Mouse (Mus musculus): ENCODE data around the gene Hddc3. TPM values are rescaled to one million over a fixed set of nuclear protein-coding genes. Genes with fewer than 3 reads are reported as not detected.

The Hddc3 gene
- polyA plus RNA-seq, 1 experiment: 83.3 TPM

DNA sequence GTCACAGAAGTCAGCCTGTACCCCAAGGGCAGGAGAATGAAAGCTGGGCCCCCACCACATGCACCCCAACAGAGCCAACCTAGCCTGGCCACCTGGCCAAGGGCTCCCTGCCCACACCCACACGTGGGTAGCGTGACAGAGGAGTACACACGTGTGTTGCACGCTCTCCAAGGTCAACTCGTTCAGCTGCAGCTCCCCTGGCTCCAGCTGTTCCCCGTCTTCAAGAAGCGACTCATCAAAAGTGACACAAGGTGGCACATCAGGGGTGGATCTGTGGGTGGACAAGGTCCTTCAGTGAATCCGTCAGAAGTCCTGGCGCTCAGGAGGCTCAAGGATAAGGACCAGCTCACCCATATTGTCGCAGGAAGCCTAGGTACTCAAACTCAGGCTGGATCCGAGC, 40.0 kb downstream of the Hddc3 start:
- H3K36me3 ChIP-seq (ENCODE audit: control insufficient read depth, insufficient read depth): no peaks in the 10 kb centered on the region
- H3K4me2 ChIP-seq (ENCODE audit: low read depth): no peak overlapping the region
- H3K27me3 ChIP-seq (ENCODE audit: control insufficient read depth, insufficient read depth, insufficient read length): no peaks in the 10 kb centered on the region
- no peak overlapping the region for H3ac ChIP-seq (ENCODE audit: control insufficient read depth, insufficient read length)
- H3K4me3 ChIP-seq: no peak overlapping the region
- TF ChIP-seq POLR2A (IDR thresholded peaks at IDR 0.05; ENCODE audit: insufficient read length, low read depth) (no peak), E2F4 (IDR thresholded peaks at IDR 0.05; ENCODE audit: insufficient read depth) (no peak), REST (IDR thresholded peaks at IDR 0.05; ENCODE audit: insufficient read depth, insufficient read length) (no peak), TCF3 (IDR thresholded peaks at IDR 0.05; ENCODE audit: insufficient read length, low read depth) (no peak), POLR2AphosphoS2 (IDR thresholded peaks at IDR 0.05; ENCODE audit: insufficient read length, low read depth) (no peak), MYOD1 (IDR thresholded peaks at IDR 0.05; ENCODE audit: control insufficient read depth in 1 of 3, insufficient read length in 2 of 3, low read depth in 2 of 3) (no peak), TCF12 (IDR thresholded peaks at IDR 0.05; ENCODE audit: insufficient read depth, poor library complexity, severe bottlenecking) (no peak), CEBPB (IDR thresholded peaks at IDR 0.05; ENCODE audit: insufficient read depth, poor library complexity, severe bottlenecking) (no peak), USF1 (IDR thresholded peaks at IDR 0.05; ENCODE audit: low read depth) (no peak), SRF (IDR thresholded peaks at IDR 0.05; ENCODE audit: control insufficient read depth, insufficient read length, low read depth) (no peak), MAX (IDR thresholded peaks at IDR 0.05; ENCODE audit: low read depth) (no peak), MYOG (IDR thresholded peaks at IDR 0.05; ENCODE audit: control insufficient read depth in 1 of 3, insufficient read depth in 1 of 3, insufficient read length in 2 of 3, low read depth in 2 of 3) (no peak)
- no peaks in the 10 kb centered on the region for H3K79me2 ChIP-seq (ENCODE audit: control insufficient read depth, insufficient read depth)

DNA sequence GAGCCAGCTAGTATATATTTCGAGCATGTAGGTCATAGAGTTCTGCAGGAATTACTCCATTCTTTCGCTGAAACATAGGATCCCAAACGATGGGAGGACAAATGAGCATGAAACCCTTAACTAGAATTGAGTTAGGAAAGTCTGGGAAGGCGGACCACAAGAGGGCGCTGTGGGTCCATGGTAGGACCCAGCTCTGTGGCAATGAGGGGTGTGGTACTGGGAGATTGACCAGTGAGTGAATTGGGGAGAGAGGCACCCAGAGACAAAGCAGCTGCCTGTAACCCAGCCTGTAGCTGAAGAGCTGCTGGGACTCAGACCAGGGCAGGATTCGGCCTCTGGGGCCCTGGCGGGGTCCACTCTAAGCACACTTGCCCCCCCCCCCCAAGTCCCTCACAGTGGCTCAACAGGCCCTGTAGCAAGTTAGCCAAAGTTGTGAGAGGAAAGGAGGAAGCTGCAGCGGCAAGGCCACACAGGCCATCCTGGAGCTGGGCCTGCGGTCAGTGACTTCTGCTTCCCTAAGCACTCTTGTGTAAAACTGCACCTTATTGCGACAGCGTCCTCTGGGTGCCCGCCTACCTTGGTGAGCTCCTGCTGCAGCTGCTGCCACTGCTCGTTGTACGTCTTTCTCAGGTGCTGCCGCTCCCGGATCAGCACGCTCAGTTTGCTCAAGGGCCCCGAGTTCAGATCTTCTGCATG, 43.5 kb downstream of the Hddc3 start:
- TF ChIP-seq CEBPB (IDR thresholded peaks at IDR 0.05; ENCODE audit: insufficient read depth, poor library complexity, severe bottlenecking): no peak
- no peak for TF ChIP-seq POLR2AphosphoS2 (IDR thresholded peaks at IDR 0.05; ENCODE audit: insufficient read length, low read depth)
- no peak for TF ChIP-seq USF1 (IDR thresholded peaks at IDR 0.05; ENCODE audit: low read depth)
- TF ChIP-seq TCF12 (IDR thresholded peaks at IDR 0.05; ENCODE audit: insufficient read depth, poor library complexity, severe bottlenecking): no peak
- Histone ChIP-seq H3ac (ENCODE audit: control insufficient read depth, insufficient read length) (no peak overlapping the region), H3K4me3 (no peak overlapping the region), H3K79me2 (ENCODE audit: control insufficient read depth, insufficient read depth) (no peaks in the 10 kb centered on the region), H3K4me2 (ENCODE audit: low read depth) (no peak overlapping the region), H3K36me3 (ENCODE audit: control insufficient read depth, insufficient read depth) (no peaks in the 10 kb centered on the region), H3K27me3 (ENCODE audit: control insufficient read depth, insufficient read depth, insufficient read length) (no peaks in the 10 kb centered on the region)

DNA sequence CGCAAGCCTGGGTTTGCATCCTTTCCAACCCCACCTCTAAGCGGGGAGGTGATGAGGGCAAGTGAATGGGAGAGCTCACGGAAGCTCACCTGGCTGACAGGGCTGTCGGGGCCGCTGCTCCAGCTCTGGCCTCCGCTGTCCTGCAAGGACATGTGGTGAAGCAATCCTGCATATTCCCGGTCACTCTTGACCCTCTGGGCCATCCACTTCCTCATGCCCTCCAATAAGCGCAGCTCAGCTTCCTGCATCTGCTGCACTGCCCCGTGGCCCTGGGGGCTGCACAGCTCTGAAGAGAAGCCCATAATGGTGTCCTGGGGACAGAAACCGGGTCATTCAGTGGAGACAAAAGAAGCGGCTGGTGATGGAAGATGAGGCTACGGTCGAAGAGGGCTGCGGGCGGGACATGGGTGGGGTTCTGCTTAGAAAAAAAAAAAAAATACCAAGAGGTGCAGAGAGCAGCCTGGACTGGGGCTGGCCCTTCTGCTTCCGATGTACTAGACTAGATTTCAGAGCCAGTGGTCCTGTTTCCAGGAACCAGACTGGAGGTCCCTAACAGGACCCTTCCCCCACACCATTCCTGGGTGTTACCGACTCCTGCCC, 44.2 kb downstream of the Hddc3 start:
- no peak overlapping the region for H3ac ChIP-seq (ENCODE audit: control insufficient read depth, insufficient read length)
- no peak overlapping the region for H3K4me2 ChIP-seq (ENCODE audit: low read depth)
- TF ChIP-seq MYOD1 (IDR thresholded peaks at IDR 0.05; ENCODE audit: control insufficient read depth in 1 of 3, insufficient read length in 2 of 3, low read depth in 2 of 3) (no peak), SRF (IDR thresholded peaks at IDR 0.05; ENCODE audit: control insufficient read depth, insufficient read length, low read depth) (no peak), E2F4 (IDR thresholded peaks at IDR 0.05; ENCODE audit: insufficient read depth) (no peak), MAX (IDR thresholded peaks at IDR 0.05; ENCODE audit: low read depth) (no peak), REST (IDR thresholded peaks at IDR 0.05; ENCODE audit: insufficient read depth, insufficient read length) (no peak), CEBPB (IDR thresholded peaks at IDR 0.05; ENCODE audit: insufficient read depth, poor library complexity, severe bottlenecking) (no peak), TCF12 (IDR thresholded peaks at IDR 0.05; ENCODE audit: insufficient read depth, poor library complexity, severe bottlenecking) (no peak), TCF3 (IDR thresholded peaks at IDR 0.05; ENCODE audit: insufficient read length, low read depth) (no peak), POLR2AphosphoS2 (IDR thresholded peaks at IDR 0.05; ENCODE audit: insufficient read length, low read depth) (no peak), MYOG (IDR thresholded peaks at IDR 0.05; ENCODE audit: control insufficient read depth in 1 of 3, insufficient read depth in 1 of 3, insufficient read length in 2 of 3, low read depth in 2 of 3) (no peak)
- no peaks in the 10 kb centered on the region for H3K27me3 ChIP-seq (ENCODE audit: control insufficient read depth, insufficient read depth, insufficient read length)
- H3K79me2 ChIP-seq (ENCODE audit: control insufficient read depth, insufficient read depth): no peaks in the 10 kb centered on the region
- no peaks in the 10 kb centered on the region for H3K36me3 ChIP-seq (ENCODE audit: control insufficient read depth, insufficient read depth)
- H3K4me3 ChIP-seq: no peak overlapping the region

DNA sequence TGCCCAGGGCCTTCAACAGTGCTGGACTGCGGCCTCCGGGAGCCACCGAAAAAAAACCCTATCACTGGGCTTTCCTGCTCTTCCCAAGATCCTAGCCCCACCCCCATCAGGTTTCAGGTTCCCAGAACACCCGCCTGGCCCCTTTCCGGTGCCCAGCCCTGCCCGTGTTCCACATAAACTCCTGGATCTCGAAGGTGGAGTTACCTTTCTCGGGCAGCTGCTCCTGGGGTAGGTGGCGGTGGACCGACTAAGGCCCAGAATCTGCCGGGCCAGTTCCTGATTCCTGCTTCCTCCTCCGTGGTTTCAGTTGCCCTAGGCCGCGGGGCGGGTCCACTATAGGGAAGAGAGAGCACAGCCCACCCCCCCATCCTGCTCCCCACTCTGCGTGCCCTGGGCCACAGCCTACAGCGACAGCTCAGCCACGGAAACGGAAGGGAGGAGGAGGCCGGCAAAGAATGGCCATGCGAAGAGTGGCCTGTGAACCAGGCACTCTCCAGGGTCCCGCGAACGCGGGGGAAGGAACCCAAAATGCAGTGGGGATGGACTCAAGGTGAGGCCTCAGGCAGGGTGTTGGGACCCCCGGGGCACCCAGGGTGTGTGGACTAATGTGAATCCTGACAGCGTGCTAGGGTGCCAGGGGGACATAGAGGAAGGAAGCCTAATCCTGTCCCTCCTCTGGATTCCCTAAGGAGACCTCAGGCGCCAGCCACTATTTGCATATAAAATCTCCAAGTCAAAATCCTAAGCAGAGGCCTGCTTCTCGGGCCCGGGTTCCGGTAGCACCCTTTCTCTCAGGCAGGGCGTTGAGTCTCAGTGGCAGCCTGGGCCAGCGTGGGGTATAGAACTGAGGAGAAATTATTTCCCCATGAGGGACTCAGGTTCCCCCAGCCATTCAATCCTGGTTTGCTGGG, 45.0 kb downstream of the Hddc3 start, which contains the start of gene Fes:
TSS of gene Fes (minus strand) at position 314 of the 911 bp plus-strand sequence.
- TF ChIP-seq CEBPB (IDR thresholded peaks at IDR 0.05; ENCODE audit: insufficient read depth, poor library complexity, severe bottlenecking): no peak
- no peak for TF ChIP-seq POLR2A (IDR thresholded peaks at IDR 0.05; ENCODE audit: insufficient read length, low read depth)
- Histone ChIP-seq H3K27me3 (ENCODE audit: control insufficient read depth, insufficient read depth, insufficient read length) (no peaks in the 10 kb centered on the region), H3K4me3 (no peak within 1 kb of the TSS), H3ac (ENCODE audit: control insufficient read depth, insufficient read length) (no peak within 1 kb of the TSS), H3K79me2 (ENCODE audit: control insufficient read depth, insufficient read depth) (no peaks in the 10 kb centered on the region), H3K36me3 (ENCODE audit: control insufficient read depth, insufficient read depth) (peaks cover 5% of the 10 kb centered on the region), H3K4me2 (ENCODE audit: low read depth) (no peak within 1 kb of the TSS)

Data from myocyte (in vitro differentiated cells).